8 mouse cellular contexts compared by ENCODE assay signal in the genomic region with DNA sequence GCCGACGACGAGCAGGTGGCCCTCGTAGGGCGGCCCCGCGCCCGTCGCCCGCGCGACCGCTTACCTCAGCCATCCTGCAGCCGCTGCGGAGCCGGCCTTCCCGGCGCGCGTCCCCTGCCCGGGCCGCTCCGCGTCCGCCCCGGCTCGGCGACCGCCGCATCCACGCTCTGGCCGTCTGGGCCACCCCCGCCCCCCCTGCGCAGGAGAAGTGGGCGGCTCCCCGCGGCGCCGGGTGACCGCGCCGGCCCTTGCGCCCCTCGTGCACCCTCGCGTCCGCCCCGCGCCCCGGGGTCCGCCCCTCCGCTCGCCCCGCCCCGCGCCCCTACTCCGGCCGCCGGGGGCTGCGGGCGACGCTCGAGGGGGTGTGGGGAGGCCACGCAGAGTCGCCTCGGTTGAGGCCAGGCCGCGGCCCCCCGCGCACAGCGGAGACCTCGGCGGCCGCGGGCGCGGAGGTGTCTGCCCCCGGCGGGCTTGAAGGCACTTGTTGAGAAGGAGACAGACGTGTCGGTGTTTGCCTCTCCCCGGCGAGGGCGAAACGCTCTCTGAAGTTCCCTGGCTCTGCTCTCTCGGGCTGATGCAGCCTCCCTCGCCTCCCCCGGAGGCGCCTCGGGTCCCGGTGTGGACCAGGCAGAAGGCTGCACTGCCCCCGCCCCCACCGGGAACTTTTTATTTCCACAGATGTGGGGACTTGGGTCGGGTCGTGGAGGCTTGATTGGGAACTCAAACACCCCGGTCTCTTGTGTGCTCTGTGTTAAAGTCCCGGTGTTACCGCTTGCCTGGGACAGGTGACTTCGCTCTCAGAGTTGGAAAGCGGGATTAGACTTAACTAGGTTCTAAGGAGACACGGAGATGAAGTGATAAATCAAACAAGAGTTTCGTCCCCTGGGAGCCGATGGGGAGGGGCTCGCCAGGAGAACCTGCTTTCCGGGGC. TPM values are rescaled to one million over a fixed set of nuclear protein-coding genes. Genes with fewer than 3 reads are reported as not detected.
DNase-seq lines count a peak whose midpoint lies in the region; ATAC-seq and TF ChIP-seq lines count a peak whose summit lies in the region.

Gene Bnc1 (minus strand): TSS at position 162 of the 931 bp plus-strand sequence.

- CTCF ChIA-PET in Patski (lab: Charles Lee), result no interaction called here

- no peak within 1 kb of the TSS for H3K9ac ChIP-seq in forebrain, postnatal 0 days
- H3K9ac ChIP-seq in limb, embryonic 11.5 days (ENCODE audit: low read length), result peak within 1 kb of the TSS; percentile 55

- TF ChIP-seq POLR2A in kidney, adult 2 months (IDR thresholded peaks at IDR 0.05; ENCODE audit: low read depth, low read length), result no peak
- TF ChIP-seq POLR2A in olfactory bulb, adult 2 months (IDR thresholded peaks at IDR 0.05; ENCODE audit: insufficient read depth, low read depth, low read length), result no peak

- no peak for DNase-seq in kidney, adult 2 months
- DNase-seq in kidney, adult 9 months, result no peak
- no peak for DNase-seq in Patski (ENCODE audit: low read depth, low spot score)
- no peak for DNase-seq in forebrain, postnatal 0 days
- peak; percentile 72 for DNase-seq in limb, embryonic 11.5 days (ENCODE audit: low spot score)
- DNase-seq in natural killer cell, adult 2 months (ENCODE audit: low spot score in 2 of 2), result no peak
- DNase-seq in gastrocnemius, adult 8-10 months (ENCODE audit: low spot score in 2 of 2), result no peak

- peak within 1 kb of the TSS; percentile 24 for H3K4me3 ChIP-seq in kidney, adult 2 months (ENCODE audit: insufficient read depth, low read depth, low read length)
- peak within 1 kb of the TSS; percentile 45 for H3K4me3 ChIP-seq in forebrain, postnatal 0 days (ENCODE audit: low read depth, low read length)
- peak within 1 kb of the TSS; percentile 44 for H3K4me3 ChIP-seq in limb, embryonic 11.5 days (ENCODE audit: low read depth, low read length)
- peak within 1 kb of the TSS; percentile 35 for H3K4me3 ChIP-seq in olfactory bulb, adult 2 months (ENCODE audit: insufficient read depth, low read depth, low read length)

- peaks cover 6% of the 10 kb centered on the region for H3K27me3 ChIP-seq in kidney, adult 2 months (replicated peaks; ENCODE audit: control insufficient read depth, insufficient read depth, low read length)
- H3K27me3 ChIP-seq in Patski, result peaks cover 50% of the 10 kb centered on the region
- peaks cover 66% of the 10 kb centered on the region for H3K27me3 ChIP-seq in forebrain, postnatal 0 days (ENCODE audit: insufficient read depth, low read length)
- H3K27me3 ChIP-seq in limb, embryonic 11.5 days (ENCODE audit: control insufficient read depth, insufficient read depth, low read length), result peaks cover 40% of the 10 kb centered on the region

- no peak for TF ChIP-seq CTCF in kidney, adult 2 months (conservative IDR thresholded peaks at IDR 0.05; ENCODE audit: insufficient read depth, insufficient read length, low read depth, low read length)
- no peak for TF ChIP-seq CTCF in Patski (IDR thresholded peaks at IDR 0.05)
- no peak for TF ChIP-seq CTCF in forebrain, postnatal 0 days (IDR thresholded peaks at IDR 0.05; ENCODE audit: low read depth)
- no peak for TF ChIP-seq CTCF in olfactory bulb, adult 2 months (IDR thresholded peaks at IDR 0.05; ENCODE audit: insufficient read depth, low read depth, low read length)

- no peaks in the 10 kb centered on the region for H3K4me1 ChIP-seq in kidney, adult 2 months (ENCODE audit: control insufficient read depth, insufficient read depth, low read length)
- H3K4me1 ChIP-seq in forebrain, postnatal 0 days (ENCODE audit: insufficient read depth), result 0 out of 2 replicates have a peak, but pooled peaks cover 2% of the 10 kb centered on the region
- H3K4me1 ChIP-seq in limb, embryonic 11.5 days (ENCODE audit: control insufficient read depth, insufficient read depth, low read length), result peaks cover 23% of the 10 kb centered on the region
- H3K4me1 ChIP-seq in olfactory bulb, adult 2 months (ENCODE audit: control insufficient read depth, insufficient read depth, low read length), result peaks cover 7% of the 10 kb centered on the region; the same call in 1 of the 2 replicates

- H3K36me3 ChIP-seq in kidney, adult 2 months (ENCODE audit: control insufficient read depth, insufficient read depth, low read length), result no peaks in the 10 kb centered on the region
- no peaks in the 10 kb centered on the region for H3K36me3 ChIP-seq in forebrain, postnatal 0 days (ENCODE audit: insufficient read depth)
- H3K36me3 ChIP-seq in limb, embryonic 11.5 days (ENCODE audit: control insufficient read depth, insufficient read depth, low read length), result no peaks in the 10 kb centered on the region

- peak within 1 kb of the TSS; percentile 70 for H3K4me2 ChIP-seq in forebrain, postnatal 0 days (ENCODE audit: low read depth)
- peak within 1 kb of the TSS; percentile 70 for H3K4me2 ChIP-seq in limb, embryonic 11.5 days (ENCODE audit: low read depth, severe bottlenecking)

- WGBS in kidney, adult 2 months, result 2% methylated on average over 99 of the region's 105 CpGs
- under 1% methylated on average over 61 of the region's 105 CpGs for WGBS in forebrain, postnatal 0 days
- under 1% methylated on average over 87 of the region's 105 CpGs for WGBS in limb, embryonic 11.5 days
- 3% methylated on average over 104 of the region's 105 CpGs for WGBS in olfactory bulb, adult 2 months

- POLR2A ChIA-PET in Patski (lab: Charles Lee), result no interaction called here

- ATAC-seq in Patski, result peak; percentile 33
- peak; percentile 43; the same call in 1 of the 2 replicates for ATAC-seq in forebrain, postnatal 0 days
- ATAC-seq in limb, embryonic 11.5 days (ENCODE audit: insufficient number of reproducible peaks, low FRiP score, low TSS enrichment, low read depth), result peak; percentile 54

- in situ Hi-C loops in Patski (cut with MboI; ENCODE audit: low pct_unique_long_range_greater_than_20kb), result no loop called here

- H3K27ac ChIP-seq in kidney, adult 2 months (ENCODE audit: insufficient read depth, low read depth, low read length), result no peak within 1 kb of the TSS
- H3K27ac ChIP-seq in forebrain, postnatal 0 days (ENCODE audit: low read depth, low read length), result no peak within 1 kb of the TSS
- no peak within 1 kb of the TSS for H3K27ac ChIP-seq in limb, embryonic 11.5 days (replicated peaks; ENCODE audit: low read depth, low read length)
- no peak within 1 kb of the TSS for H3K27ac ChIP-seq in olfactory bulb, adult 2 months (ENCODE audit: insufficient read depth, low read depth, low read length)

- H3K9me3 ChIP-seq in forebrain, postnatal 0 days (ENCODE audit: low read length), result no peaks in the 10 kb centered on the region
- H3K9me3 ChIP-seq in limb, embryonic 11.5 days (ENCODE audit: control insufficient read depth, low read length), result no peaks in the 10 kb centered on the region

RNA-seq across cellular contexts. Expression of gene Bnc1, which starts in this region (rescaled TPM):
- 0.05 and 0.11 TPM in 2 replicates for polyA plus RNA-seq in kidney, adult 2 months (2012; rRNA removed)
- polyA plus RNA-seq in Patski (2021), result 0.13 TPM
- total RNA-seq in forebrain, postnatal 0 days (2014; rRNA removed), result not detected in 2 replicates
- polyA plus RNA-seq in forebrain, postnatal 0 days (2015; fragmentation: Nextera tagmentation; extraction: Ambion mirVana), result not detected in 2 replicates
- 2.9 and 3.4 TPM in 2 replicates for polyA plus RNA-seq in limb, embryonic 11.5 days (2014; fragmentation: Nextera tagmentation; extraction: Ambion mirVana)
- polyA plus RNA-seq in olfactory bulb, adult 2 months (2012; ENCODE audit: insufficient read depth, insufficient read length, low replicate concordance, missing spikeins), result not detected in 2 replicates
- not detected for total RNA-seq in gastrocnemius, adult 8-10 months (2022)

Comparison
In these comparisons a context has a peak if more than half of its experiments do, and no peak if none do; other contexts are left out.
1. Peak in ATAC-seq in Patski; RNA of the gene not detected or under 1 TPM.
2. Peak in ATAC-seq, H3K4me3 ChIP-seq and H3K4me2 ChIP-seq in forebrain, postnatal 0 days; RNA of the gene not detected or under 1 TPM.